Mouse (Mus musculus) thymus, postnatal 0 days (tissue): Measurements from ENCODE around the gene Relt. TPM values are rescaled to one million over a fixed set of nuclear protein-coding genes. Genes with fewer than 3 reads are reported as not detected.

ENCODE experiments used
- DNase-seq: peaks from one replicate; pipeline ENCODE4 v3.0.0-alpha.2; 2015; ENCODE audit warnings: low spot score
- polyA plus RNA-seq: library from polyadenylated mRNA; unstranded; fragments of >200 nt; fragmentation: Nextera tagmentation; extraction: Ambion mirVana; gene quantifications from 2 replicates; pipeline ENCODE4 v1.2.1, GENCODE M21; 2015

Gene Relt
- polyA plus RNA-seq, 1 experiment from 2014 or later, result 12.3 TPM

DNA sequence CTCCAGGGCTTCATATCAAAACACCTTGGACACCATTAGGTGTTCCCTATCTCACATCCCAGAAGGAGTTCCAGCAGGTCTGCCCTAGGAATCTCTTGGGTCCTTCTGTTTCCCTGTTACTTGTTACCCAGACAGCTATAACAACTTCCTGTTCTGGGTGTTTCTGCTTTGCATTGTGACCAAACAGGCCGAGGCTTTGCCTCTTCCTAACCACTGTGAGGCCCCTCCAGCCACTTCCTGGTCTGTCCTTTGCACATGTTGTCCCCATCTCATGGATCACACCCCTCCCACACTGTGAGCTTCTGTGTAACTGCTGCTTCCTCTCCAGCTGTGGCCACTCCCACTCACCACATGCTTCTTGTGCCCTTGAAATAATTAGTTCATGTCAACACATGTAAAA is 17.8 kb downstream of the Relt start:
- peak; percentile 60 for DNase-seq

DNA sequence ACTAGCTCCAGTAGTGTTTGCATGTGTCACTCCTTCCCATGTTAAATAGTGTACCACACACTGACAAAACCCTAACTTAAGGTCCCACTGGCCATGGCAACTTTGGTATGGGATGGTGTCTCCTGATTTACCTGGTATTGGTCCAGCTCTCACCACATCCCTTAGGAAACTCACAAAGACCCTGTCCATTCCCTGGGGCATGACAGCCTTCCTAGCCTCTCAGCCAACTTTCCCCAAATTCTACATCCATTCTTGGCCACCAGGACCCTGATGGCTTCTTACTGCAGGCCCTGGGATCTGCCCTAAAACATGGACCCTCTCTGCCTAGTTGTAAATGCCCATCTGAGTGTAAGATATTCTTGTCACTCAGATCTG is 18.2 kb downstream of the Relt start:
- no peak for DNase-seq

DNA sequence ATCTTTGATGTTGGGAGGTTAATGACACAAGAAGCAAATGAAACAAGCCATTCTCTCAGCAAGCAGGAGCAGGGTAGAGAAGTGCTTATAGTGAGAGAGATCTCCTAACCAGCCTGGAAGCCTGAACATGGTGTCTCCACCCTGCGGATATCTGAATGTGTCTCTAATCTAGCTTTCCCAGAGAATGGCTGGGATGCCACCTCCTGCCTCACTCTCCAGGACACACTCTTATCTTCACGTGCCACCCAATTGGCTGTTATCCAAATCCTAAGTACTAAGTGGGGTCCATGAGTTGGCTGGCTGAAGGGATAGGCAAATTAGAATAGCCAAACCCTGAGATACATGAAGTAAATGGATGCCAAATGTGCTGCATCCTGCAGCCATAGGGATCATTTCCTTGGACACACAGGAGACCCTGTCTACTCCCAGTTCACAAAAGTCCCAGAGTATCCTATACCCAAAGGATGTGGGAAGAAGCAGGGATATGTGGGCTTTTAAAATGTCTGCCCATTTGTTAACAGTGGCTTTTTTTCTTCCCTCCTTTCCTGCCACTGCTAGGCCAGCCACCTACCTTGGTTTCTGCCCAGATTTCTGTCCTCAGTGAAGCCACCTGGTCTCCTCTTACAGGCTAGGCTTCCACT is 18.7 kb downstream of the Relt start:
- no peak for DNase-seq

DNA sequence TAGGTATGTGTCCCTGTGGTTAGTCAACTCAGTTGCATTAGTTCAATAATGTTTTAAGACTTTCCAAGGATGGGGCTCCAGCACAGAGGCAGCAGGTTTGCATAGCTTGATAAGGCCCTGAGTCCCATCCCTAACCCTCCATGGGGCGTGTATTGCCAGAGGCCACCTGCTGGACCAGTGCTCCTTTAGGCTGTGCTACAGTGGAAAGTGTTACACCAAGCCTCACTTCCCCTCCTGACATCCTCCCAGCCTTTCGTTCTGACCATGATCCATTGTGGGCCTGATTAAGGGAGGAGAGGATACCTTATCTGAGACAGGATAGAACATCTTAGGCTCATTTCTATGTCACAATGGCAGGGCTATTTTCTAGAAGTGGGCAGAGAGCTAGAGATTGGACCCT is 19.4 kb downstream of the Relt start:
- no peak for DNase-seq

DNA sequence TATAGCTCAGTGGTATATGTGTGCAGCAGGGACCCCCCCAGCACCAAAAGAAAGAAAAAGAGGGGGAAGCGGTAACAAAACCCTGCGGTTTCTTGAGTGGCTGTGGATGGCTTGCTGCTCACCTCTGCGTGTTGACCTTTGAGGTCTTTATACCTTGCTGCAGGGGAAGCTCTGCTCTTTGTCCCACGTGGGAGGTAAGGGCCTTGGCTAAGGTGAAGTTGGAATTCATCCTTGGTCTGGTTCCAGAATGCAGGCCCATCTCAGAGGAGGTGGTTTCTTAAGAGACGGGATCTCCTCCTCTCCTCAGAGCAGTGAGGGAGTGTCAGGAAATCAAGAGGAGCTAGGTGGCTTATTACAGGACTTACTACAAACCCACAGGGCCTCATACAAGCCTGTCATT is 21.1 kb downstream of the Relt start:
- DNase-seq, result no peak

DNA sequence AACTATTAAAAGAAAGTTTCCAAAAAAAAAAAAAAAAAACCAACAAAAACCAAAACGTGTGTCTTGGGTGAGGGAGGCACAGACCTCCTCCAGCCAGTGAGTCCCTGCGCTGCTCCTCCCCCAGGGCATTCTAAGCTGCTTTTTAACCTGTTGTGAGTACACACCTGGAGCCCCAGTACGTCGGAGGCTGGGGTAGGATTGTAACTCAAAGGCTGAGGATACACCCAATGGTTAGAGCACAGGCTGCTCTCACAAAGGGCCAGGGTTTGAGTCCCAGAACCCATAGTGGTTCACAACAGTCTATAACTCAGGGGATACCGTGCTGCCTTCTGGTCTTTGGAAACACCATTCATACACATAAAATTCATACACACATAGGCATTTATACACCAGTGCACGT is 21.6 kb downstream of the Relt start:
- no peak for DNase-seq

DNA sequence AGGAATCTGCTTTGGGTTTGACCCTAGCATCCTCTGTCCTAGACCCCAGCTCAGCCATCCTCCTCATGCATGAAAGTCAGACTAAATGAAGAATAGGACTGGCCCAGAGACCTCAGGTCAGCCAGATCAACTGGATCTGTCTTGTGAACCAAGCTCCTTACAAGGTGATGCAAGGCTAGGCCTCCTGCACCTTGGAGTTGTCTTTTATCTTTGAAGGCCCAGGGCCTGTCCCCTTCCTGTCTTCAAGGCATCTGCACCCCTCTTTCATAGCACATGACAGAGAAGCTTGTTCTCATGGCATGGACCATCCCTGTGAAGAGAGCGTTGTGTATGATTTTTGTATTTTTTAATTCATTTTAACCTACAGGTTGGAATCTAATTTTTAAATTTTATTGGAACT is 22.3 kb downstream of the Relt start:
- DNase-seq, result no peak

DNA sequence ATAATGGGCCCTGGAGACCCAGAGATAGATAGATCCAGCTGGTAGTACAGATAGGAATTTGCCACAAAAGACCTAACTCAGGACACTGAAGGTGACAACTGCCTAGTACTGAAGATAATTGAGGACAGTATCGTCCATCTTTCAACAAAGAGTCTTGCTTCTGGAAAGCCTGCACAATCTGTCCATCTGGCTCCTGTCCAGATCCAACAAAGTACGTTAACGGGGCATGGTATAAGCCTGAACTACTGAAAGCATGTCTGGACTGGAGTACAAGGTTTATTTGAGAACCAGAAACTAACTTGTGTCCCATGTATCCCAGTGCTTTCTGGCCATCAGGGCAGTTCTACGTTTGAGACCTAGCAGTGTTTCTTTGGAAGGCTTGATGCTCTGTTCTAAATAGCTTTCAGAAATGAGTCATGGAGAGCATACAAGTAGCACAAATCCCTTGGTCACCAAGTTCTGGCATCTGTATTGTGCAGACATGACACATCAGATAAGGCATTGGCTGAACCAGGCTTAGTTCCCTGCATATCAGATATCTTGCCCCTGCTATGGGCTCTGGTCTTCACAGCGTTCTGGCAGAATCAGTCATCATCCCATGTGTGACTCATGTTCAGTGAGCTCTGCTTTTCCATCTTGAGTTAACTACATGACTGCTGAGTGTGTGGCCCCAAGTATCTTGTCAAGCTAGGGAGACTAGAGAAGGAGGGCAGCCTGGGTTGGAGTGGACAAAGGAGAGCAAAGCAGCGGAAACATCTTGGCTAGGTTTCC is 23.4 kb downstream of the Relt start:
- no peak for DNase-seq

DNA sequence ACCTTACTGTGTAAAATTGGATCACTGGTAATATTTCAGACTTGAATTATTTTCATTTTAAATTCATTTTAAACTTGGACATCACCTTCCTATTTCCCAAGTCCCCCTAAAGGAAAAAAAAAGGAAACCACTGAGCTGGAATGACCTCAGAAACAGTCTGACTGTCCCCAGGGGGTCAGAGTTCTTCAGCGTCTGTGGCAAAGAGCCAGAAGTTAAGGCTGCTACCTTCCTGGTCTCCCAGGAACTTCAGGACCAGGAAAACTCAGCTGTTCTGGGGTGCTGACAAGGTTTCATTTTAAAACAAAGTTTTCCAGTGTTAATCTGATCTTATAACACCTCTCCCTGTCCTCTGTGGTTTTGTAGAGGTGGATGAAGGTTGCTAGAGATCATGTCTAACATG is 25.5 kb downstream of the Relt start:
- no peak for DNase-seq

DNA sequence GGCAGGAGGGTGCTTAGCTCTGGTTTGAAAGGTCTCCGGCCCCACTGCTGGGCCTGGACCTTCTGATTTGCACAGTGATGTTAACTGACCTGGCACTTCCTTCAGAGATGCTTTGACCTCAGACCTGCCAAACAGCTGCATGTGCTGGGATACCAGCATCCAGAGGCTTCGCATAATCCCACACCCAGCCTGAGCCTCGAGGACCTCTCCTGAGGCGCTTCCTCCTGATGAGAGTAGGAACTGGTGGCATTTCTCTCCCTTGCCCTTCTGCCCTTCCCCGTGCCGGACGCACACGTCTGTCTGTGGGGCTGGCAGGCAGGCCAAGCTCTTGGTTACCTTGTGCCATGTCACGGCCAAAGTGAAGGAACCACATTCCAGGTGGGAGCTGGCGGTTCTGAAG is 26.6 kb downstream of the Relt start:
- no peak for DNase-seq

DNA sequence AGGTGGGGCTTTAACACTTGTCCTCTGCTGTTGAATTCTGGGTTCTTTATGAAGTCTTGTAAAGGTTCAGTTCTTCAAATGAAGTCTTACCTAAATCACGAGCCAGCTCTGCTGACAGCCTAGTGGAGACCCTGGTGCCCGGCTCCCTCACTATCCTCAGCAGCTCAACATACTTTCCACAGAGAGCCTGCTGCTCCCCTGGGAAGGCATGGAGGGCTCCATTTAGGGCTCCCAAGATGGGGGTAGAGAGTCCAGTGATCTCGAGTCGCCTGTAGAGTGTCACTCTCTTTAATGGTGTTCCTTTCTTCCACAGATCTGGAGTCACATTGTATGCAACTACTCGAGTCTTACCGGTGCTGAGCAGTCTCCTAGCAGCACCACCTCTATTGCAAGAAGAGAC is 27.5 kb downstream of the Relt start:
- no peak for DNase-seq

DNA sequence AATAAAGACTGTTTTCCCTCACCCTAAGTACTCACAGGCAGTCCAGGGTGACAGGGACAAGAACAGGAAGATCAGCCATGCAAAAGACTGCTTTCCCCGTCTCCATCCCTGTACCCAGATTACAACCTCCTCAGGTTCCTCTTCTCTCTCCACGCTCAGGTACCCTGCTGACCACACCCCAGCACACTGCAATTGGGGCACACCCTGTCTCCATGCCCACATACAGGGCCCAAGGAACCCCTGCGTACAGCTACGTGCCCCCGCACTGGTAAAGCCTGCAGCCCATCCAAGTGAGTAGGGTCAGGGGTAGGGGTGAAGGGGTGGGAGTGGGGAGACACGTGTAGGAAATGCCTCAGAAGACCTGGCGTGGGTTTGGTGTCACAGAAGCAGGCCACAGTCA is 28.1 kb downstream of the Relt start:
- DNase-seq, result no peak

DNA sequence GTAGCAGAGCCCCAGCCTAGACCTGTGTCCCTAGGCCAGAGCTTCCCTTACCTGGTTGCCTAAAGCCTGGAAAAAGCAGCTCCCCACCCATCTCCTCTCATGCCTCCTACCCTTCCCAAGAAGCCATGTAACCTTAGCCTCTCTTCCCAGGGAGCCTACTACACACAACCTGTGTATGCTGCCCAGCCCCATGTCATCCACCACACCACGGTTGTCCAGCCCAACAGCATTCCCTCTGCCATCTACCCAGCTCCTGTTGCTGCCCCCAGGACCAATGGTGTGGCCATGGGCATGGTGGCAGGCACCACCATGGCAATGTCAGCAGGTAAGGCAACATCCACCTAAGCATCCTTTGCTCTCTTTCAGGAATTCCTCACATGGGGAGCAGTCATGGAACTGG is 29.4 kb downstream of the Relt start:
- DNase-seq, result no peak

DNA sequence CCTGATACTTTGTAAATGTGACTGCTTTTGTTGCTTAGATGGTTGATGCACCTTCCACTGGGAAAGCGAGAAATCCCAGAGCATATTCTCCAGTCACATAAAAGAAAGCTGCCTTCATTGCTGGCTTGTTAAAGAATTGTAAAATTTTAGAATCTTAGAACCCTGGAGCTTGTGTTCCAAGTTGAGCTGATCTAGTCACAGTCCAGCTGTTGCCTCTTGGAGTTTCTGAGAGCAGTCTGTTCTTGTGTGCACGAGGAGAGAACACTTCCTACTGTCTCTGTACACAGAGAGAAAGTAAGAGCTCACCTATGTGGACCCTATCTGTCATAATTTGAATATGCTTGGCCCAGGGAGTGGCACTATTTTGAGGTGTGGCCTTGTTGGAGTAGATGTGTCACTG is 34.7 kb downstream of the Relt start:
- DNase-seq, result no peak

DNA sequence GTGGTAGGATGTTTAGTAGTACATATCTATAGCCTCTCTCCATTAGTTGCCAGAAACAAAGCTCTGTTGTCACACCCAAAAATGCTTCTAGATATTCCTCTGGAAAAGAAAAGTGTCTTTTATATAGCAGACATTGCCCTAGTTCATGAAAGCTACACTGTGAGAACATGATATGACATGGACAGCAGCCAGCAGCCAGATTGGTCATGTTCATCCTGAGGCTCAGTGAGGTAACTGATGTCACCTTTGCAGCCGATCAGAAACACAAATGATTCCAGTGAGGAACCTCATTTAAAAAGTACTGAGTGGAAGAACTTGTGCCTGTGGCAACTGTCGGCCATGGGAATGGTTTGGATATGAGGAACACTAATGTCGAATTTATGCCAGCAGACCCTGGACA is 38.6 kb downstream of the Relt start:
- no peak for DNase-seq

DNA sequence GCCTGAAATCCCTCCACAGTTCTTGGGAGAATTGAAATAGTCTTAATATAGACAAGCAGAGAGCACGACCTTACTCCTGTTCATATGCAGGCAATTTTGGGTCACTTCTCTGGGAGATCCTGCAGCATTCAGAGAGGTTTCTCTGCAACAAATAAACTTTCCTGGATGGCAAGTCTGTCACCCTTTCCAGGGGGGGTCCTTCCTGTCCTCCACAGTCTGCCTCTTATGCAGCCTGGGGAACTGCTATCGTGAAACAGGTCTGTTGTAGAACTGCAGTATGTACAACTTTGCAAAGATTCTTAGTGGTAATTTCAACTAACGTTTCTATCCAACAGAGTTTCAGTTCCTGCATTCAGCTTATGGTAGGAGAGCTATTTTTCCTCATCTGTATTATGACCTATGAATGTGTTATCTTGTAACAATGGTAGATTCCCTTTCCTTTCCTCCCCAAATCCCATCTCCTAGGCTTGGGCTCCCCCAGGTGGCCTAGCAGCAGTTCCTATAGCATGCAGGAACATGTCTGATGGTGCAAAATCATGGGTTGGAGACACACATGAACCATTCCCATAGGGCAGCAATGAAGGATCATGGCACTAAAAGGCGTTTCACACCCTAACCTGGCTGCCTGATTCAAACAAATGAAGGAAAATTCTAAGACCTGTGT is 44.7 kb downstream of the Relt start:
- no peak for DNase-seq

DNA sequence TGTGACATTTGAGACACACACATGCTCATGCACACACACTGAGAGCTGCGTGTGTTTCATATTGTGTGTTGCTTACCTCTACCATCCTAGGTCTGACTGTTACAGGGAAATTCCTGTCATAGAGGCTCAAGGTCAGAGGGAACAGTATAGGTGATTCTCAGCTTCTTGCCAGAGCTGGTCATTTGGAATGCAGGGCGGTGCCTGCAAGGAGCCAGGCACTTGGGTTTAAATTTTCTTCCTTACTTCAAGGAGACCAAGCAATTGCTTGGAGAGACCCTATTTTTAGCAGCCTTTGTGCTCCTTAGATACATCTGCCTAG is 45.8 kb downstream of the Relt start:
- DNase-seq, result no peak

DNA sequence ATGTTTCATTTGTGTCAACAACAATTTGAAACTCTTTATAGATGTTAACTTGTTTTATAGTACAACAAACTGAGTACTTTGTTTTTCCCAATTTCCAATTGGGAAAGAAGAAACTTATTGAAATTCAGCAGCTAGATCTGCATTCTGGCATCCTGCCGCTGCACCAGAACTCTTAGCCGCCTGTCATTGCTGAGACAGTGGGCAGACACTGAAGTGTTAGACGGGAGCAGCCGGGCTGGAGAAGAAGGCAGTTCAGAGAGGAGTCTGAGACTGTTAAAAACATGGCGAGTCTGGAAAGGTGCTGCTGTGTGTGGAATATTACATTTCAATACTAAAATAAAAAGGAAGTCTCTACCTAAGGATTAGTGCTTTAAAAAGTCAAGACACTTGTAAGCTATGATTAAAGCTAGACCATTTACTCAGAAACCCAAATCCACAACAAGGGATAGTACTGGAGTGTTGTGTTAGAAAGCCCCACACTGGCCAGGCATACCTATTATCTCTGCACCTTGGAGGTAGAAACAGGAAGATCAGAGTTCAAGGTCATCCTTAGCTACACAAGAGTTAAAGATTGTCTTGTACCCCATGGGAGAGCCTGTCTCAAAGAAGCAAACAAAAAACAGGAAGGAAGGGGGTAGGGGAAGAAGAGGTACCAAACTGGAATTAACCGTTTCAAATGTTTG is 46.3 kb downstream of the Relt start:
- no peak for DNase-seq

DNA sequence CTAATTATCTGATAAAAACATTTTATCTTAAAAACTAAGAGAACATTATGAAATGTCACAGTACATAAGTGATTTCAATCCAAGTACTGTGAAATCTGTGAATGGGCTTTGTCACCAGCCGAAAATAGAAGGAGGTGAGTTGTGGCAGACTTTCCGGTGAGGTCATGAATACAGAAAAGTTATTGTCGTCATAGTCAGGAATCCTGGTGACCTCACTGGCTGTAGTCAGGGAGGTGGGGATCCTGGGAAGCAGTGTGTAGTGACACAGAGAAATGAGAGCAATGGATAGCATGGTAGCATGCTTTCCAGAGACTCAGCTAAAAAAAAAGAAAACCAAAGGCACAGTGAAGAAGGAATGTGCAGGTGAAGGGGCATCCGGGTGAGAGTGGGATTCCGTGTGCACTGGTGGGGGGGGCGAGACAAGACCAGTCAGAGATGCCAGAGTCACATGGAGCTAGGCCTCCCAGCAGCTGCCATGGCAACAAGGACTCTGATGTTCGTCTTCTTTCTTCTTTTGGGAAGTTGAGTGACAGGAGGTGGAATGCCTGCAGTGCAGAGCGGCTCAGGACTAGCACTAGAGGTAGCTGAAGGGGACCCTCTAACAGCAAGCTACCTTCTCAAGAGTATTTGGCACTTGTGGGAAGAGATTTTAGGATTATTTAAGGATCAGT is 47.2 kb downstream of the Relt start:
- no peak for DNase-seq

DNA sequence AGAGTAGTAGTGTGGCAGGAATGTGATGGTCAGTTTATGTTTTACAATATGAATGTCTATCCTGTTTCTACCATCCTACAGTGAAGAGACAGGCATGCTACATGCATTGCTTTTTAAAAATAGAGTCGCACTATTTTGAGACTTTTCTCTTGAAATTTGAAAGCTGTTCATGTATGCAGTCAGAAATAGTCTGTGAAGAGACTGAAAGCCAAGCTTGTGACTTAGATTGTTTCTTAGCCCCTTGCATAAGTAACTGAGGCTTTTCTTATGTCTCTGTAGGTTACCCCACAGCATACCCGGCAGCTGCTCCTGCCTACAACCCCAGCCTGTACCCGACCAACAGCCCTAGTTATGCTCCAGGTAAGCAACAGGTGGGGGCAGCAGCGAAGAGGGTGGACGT is 50.6 kb downstream of the Relt start:
- DNase-seq, result no peak

DNA sequence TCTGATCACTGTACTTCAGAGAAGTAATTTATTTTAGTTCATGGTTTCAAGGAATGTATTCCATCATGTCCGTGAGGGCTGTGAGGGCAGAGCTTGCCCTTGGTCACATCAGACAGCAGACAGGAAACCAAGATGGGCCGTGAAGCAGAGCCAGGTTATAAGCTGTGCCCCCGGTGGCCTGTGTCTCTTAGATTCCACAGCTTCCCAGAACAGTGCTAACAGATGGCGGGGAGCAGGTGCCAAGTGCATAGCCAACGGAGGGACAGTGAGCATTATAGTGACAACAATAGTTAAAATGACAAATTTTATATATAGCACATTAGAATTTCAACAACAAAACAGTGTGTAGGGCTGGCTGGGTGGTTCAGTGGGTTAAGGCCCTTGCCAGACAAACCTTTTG is 51.3 kb downstream of the Relt start:
- DNase-seq, result no peak

DNA sequence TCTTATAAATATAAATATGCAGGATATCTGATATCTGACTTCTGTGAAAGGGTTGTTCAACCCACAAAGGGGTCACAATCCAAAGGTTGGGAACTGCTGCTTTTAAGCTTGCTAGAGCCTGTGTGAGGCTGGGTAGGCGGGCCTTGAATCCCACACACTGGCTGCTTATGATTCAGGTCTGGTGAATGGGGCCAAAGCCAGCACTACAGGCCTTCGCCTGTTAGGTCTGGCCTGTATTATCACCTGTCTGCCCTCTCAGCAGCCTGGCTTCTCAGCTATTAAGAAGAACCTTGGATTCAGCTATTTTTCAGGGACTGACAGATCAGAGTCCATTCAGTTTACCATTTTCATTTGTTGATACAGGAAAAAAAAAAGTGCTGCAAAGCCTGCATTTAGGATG is 57.9 kb downstream of the Relt start:
- DNase-seq, result no peak
